Mouse (Mus musculus) lung, embryonic 14.5 days (tissue): ENCODE data around the gene Tmprss12. TPM values are rescaled to one million over a fixed set of nuclear protein-coding genes. Genes with fewer than 3 reads are reported as not detected.
A peak's percentile ranks its signal among the peaks of the same experiment; 100 is the strongest.
"Not testable (repeated sequence)": the region's sequence is repeated elsewhere in the genome, so short reads cannot be mapped to it uniquely, and the experiment has no call there.

Experiments used
- ATAC-seq: fragments of 200-750 bp; cut with Nextera tagmentation; 2 replicates; pipeline ENCODE4 v1.8.0; 2017; ENCODE audit warnings: mild to moderate bottlenecking, moderate TSS enrichment, moderate library complexity; ENCODE audit not compliant: insufficient read depth
- DNase-seq: peaks from one replicate; pipeline ENCODE4 v3.0.0-alpha.2; 2015
- H3K27ac ChIP-seq: fragments of 300-500 bp; sonication (generic); 2 replicates; pipeline ENCODE4 v1.5.1; 2014; ENCODE audit warnings: low read depth, mild to moderate bottlenecking, moderate library complexity
- H3K27me3 ChIP-seq: fragments of 300-500 bp; sonication (generic); 2 replicates; pipeline ENCODE4 v1.6.1; 2014; ENCODE audit warnings: low read length, control low read depth; ENCODE audit not compliant: insufficient read depth
- H3K36me3 ChIP-seq: fragments of 300-500 bp; sonication (generic); 2 replicates; pipeline ENCODE4 v1.6.1; 2014; ENCODE audit warnings: control low read depth; ENCODE audit not compliant: insufficient read depth
- H3K4me1 ChIP-seq: fragments of 300-500 bp; sonication (generic); 2 replicates; pipeline ENCODE4 v1.6.1; 2014; ENCODE audit warnings: antibody characterized with exemption, control low read depth; ENCODE audit not compliant: insufficient read depth
- H3K4me2 ChIP-seq: fragments of 300-500 bp; sonication (generic); 2 replicates; pipeline ENCODE4 v1.6.1; 2014; ENCODE audit warnings: mild to moderate bottlenecking
- H3K4me3 ChIP-seq: fragments of 300-500 bp; sonication (generic); 2 replicates; pipeline ENCODE4 v1.5.1; 2014; ENCODE audit warnings: low read depth, low read length
- H3K9ac ChIP-seq: fragments of 300-500 bp; sonication (generic); 2 replicates; pipeline ENCODE4 v1.6.1; 2014
- H3K9me3 ChIP-seq: fragments of 300-500 bp; sonication (generic); 2 replicates; pipeline ENCODE4 v1.6.1; 2016; ENCODE audit warnings: low read depth, low read length, control low read depth
- CTCF ChIP-seq: IDR thresholded peaks from 2 replicates; pipeline ENCODE4 v1.5.1; 2016; ENCODE audit warnings: antibody characterized with exemption, low read depth
- WGBS: fragments of 180-500 bp; shearing (Covaris S2); extraction: QIAGEN DNeasy Blood & Tissue Kit; methylation state at CpG from one replicate; pipeline ENCODE4 v1.1.7; 2014; 5-methylcytosine and 5-hydroxymethylcytosine counted together
- polyA plus RNA-seq: library from polyadenylated mRNA; unstranded; fragments of >200 nt; fragmentation: Nextera tagmentation; extraction: Ambion mirVana; gene quantifications from 2 replicates; pipeline ENCODE4 v1.2.1, GENCODE M21; 2014

The Tmprss12 gene
- polyA plus RNA-seq, 1 experiment from 2014 or later, result not detected

GRCm38 (mm10) chr15:100300499-100300898 lies 19.9 kb downstream of the Tmprss12 start:
- 64% methylated on average over 6 of the region's 6 CpGs for WGBS
- H3K4me2 ChIP-seq, result no peak overlapping the region
- no peaks in the 10 kb centered on the region for H3K9me3 ChIP-seq
- no peak for TF ChIP-seq CTCF
- no peaks in the 10 kb centered on the region for H3K4me1 ChIP-seq
- no peaks in the 10 kb centered on the region for H3K27me3 ChIP-seq
- ATAC-seq (no peak), DNase-seq (no peak)
- H3K9ac ChIP-seq, result no peak overlapping the region
- H3K27ac ChIP-seq, result no peak overlapping the region
- H3K36me3 ChIP-seq, result no peaks in the 10 kb centered on the region
- H3K4me3 ChIP-seq, result no peak overlapping the region

GRCm38 (mm10) chr15:100301556-100301955 lies 20.9 kb downstream of the Tmprss12 start:
- DNase-seq, result no peak
- no peak overlapping the region for H3K9ac ChIP-seq
- no peak for ATAC-seq
- 79% methylated on average over 15 of the region's 15 CpGs for WGBS
- H3K4me2 ChIP-seq, result no peak overlapping the region
- no peaks in the 10 kb centered on the region for H3K4me1 ChIP-seq
- H3K9me3 ChIP-seq, result no peaks in the 10 kb centered on the region
- H3K27ac ChIP-seq, result no peak overlapping the region
- H3K36me3 ChIP-seq, result no peaks in the 10 kb centered on the region
- no peaks in the 10 kb centered on the region for H3K27me3 ChIP-seq
- TF ChIP-seq CTCF, result no peak
- H3K4me3 ChIP-seq, result no peak overlapping the region

DNA sequence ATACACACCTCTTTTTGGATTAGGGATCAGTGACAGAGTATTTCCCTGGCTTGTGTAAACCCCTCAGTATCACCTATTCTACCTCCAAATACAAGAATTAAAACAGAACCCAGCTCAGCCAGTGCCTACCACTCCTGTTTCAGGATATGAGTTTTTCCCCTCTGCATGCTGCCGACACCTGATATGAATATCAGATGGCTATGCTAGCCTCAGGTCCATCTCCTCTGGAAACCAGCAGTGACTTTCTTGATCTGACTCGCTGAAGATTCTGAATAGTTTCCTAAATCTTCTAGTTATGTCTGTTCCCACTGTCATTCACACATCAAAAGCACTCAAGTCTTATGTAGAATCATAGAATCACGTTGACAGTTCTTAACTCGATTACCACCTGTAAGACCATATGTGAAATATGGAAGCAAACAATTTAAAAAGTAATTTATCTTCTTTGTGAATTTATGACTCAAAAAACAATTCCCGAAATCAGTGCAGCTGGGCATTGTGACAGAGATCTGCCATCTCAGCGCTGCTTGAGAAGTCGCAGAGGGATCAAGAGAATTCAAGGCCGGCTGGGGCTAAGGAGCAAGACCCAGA lies 22.9 kb downstream of the Tmprss12 start:
- no peaks in the 10 kb centered on the region for H3K36me3 ChIP-seq
- no peaks in the 10 kb centered on the region for H3K9me3 ChIP-seq
- 31% methylated on average over 8 of the region's 8 CpGs for WGBS
- ATAC-seq (no peak), DNase-seq (no peak)
- no peak for TF ChIP-seq CTCF
- no peak overlapping the region for H3K27ac ChIP-seq
- peak overlapping the region; percentile 85 for H3K4me2 ChIP-seq
- no peaks in the 10 kb centered on the region for H3K27me3 ChIP-seq
- no peak overlapping the region for H3K9ac ChIP-seq
- no peaks in the 10 kb centered on the region for H3K4me1 ChIP-seq
- H3K4me3 ChIP-seq, result no peak overlapping the region

GRCm38 (mm10) chr15:100304019-100304991 lies 23.7 kb downstream of the Tmprss12 start, which contains the start of gene Mettl7a1:
Gene Mettl7a1, plus strand, starts transcription at chr15:100304140.
- H3K4me1 ChIP-seq, result no peaks in the 10 kb centered on the region
- no peaks in the 10 kb centered on the region for H3K9me3 ChIP-seq
- WGBS, result 2% methylated on average over 24 of the region's 30 CpGs
- H3K4me2 ChIP-seq, result peak within 1 kb of the TSS; percentile 85
- H3K36me3 ChIP-seq, result no peaks in the 10 kb centered on the region
- no peaks in the 10 kb centered on the region for H3K27me3 ChIP-seq
- peak within 1 kb of the TSS; percentile 86 for H3K27ac ChIP-seq
- ATAC-seq (peak; percentile 84), DNase-seq (peak; percentile 89)
- TF ChIP-seq CTCF, result no peak
- peak within 1 kb of the TSS; percentile 64 for H3K9ac ChIP-seq
- peak within 1 kb of the TSS; percentile 39 for H3K4me3 ChIP-seq

DNA sequence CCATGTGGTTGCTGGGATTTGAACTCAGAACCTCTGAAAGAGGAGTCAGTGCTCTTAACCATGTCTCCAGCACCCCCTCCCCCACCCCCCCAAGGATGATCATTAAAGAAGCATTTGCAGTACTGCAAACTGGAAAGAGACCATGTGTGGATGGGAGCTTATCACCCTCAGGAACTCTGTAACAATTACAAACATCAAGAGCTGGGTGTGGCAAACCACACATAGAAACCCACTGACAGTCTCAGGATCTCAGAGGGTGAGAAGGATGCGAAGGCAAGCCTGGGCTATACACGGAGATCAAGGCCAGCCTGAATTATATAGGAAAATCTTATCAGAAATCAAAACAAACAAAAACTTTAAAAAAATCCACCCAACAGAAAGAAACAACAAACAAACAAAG lies 25.6 kb downstream of the Tmprss12 start:
- WGBS, result 75% methylated on average over 2 of the region's 2 CpGs
- ATAC-seq (no peak), DNase-seq (no peak)
- H3K4me2 ChIP-seq, result no peak overlapping the region
- H3K27me3 ChIP-seq, result no peaks in the 10 kb centered on the region
- H3K36me3 ChIP-seq, result no peaks in the 10 kb centered on the region
- H3K27ac ChIP-seq, result no peak overlapping the region
- H3K4me1 ChIP-seq, result no peaks in the 10 kb centered on the region
- TF ChIP-seq CTCF, result no peak
- no peak overlapping the region for H3K4me3 ChIP-seq
- H3K9ac ChIP-seq, result no peak overlapping the region
- no peaks in the 10 kb centered on the region for H3K9me3 ChIP-seq

- peak; percentile 65 for TF ChIP-seq CTCF
- H3K27ac ChIP-seq, H3K9ac ChIP-seq, H3K4me3 ChIP-seq, H3K4me1 ChIP-seq, H3K4me2 ChIP-seq, H3K36me3 ChIP-seq, H3K27me3 ChIP-seq, H3K9me3 ChIP-seq: not testable (repeated sequence)
- WGBS, result 38% methylated on average over 11 of the region's 11 CpGs
- DNase-seq (peak; percentile 74), ATAC-seq (peak; percentile 39; the same call in 1 of the 2 replicates)
Observed at GRCm38 (mm10) chr15:100307438-100308096, 26.9 kb downstream of the Tmprss12 start.

DNA sequence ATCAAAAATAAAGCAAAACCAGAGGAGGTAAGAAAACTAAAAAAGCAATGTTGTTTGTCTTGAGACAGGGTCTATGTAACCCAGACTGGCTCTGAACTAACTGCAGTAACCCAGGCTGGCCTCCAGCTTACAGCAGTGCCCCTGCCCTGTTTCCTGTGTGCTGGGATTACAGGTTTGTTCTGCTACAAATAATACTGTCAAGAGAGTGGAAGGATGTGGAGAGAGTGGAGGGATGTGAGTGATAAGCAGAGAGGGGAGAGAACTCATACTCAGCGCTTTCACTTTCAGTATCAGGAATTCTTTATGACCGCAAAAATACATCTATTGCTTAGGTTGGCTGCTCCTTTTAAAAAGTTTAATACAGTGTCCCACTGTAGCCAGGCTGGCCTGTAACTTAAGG lies 31.7 kb downstream of the Tmprss12 start:
- WGBS, result 70% methylated on average over 2 of the region's 2 CpGs
- Histone ChIP-seq H3K4me2 (no peak overlapping the region), H3K4me1 (no peaks in the 10 kb centered on the region), H3K4me3 (no peak overlapping the region), H3K9ac (no peak overlapping the region), H3K36me3 (no peaks in the 10 kb centered on the region), H3K9me3 (no peaks in the 10 kb centered on the region), H3K27ac (no peak overlapping the region), H3K27me3 (no peaks in the 10 kb centered on the region)
- DNase-seq (no peak), ATAC-seq (no peak)
- no peak for TF ChIP-seq CTCF
